Mouse (Mus musculus): Measurements from ENCODE around the gene Gpr137.

GRCm38 (mm10) chr19:6954046-6954445, 11.8 kb upstream of the Gpr137 start:
- TF ChIP-seq POLR2A (IDR thresholded peaks at IDR 0.05; ENCODE audit: insufficient read depth, low read length) (no peak), CTCF (IDR thresholded peaks at IDR 0.05; ENCODE audit: low read depth, low read length) (peak; percentile 44)
